Mouse (Mus musculus) liver, embryonic 14 days (tissue): Measurements from ENCODE around the gene Glrb. TPM values are rescaled to one million over a fixed set of nuclear protein-coding genes. Genes with fewer than 3 reads are reported as not detected.

Experiments
- polyA plus RNA-seq: library from polyadenylated mRNA; depleted of rRNA; stranded (reverse); fragments of >200 nt; gene quantifications from 2 replicates; pipeline ENCODE4 v1.2.3, GENCODE M21; 2012; rRNA removed

The Glrb gene
- 0.09 and 0.10 TPM in 2 replicates for polyA plus RNA-seq

GRCm38 (mm10) chr3:80913111-80913778 is at the start of gene Glrb:
Glrb (minus strand) TSS chr3:80913660.

GRCm38 (mm10) chr3:80802596-80803081 is 110.8 kb downstream of the Glrb start, which contains the start of gene Gria2:
Gria2 (minus strand) TSS chr3:80802835.

Other genes with a start within 250 kb of the Glrb start
- 0.01 and 0.05 TPM in 2 replicates for gene Gria2, start 110.8 kb downstream of the Glrb start, polyA plus RNA-seq
- 0.27 and 0.48 TPM in 2 replicates for gene Pdgfc, start 122.8 kb upstream of the Glrb start, polyA plus RNA-seq